Mouse (Mus musculus) midbrain, embryonic 16.5 days (tissue): Measurements from ENCODE around the gene Rnf114. TPM values are rescaled to one million over a fixed set of nuclear protein-coding genes. Genes with fewer than 3 reads are reported as not detected.

Source experiments
- ATAC-seq: fragments of 200-750 bp; cut with Nextera tagmentation; 2 replicates; pipeline ENCODE4 v1.8.0; 2017; ENCODE audit warnings: moderate TSS enrichment
- H3K27ac ChIP-seq: fragments of 300-500 bp; sonication (generic); 2 replicates; pipeline ENCODE4 v1.5.1; 2014; ENCODE audit warnings: mild to moderate bottlenecking, low read length, mixed read lengths
- H3K27me3 ChIP-seq: fragments of 300-500 bp; sonication (generic); 2 replicates; pipeline ENCODE4 v1.6.1; 2014; ENCODE audit warnings: low read depth, low read length, mixed read lengths; ENCODE audit not compliant: control insufficient read depth, insufficient read depth
- H3K36me3 ChIP-seq: fragments of 300-500 bp; sonication (generic); 2 replicates; pipeline ENCODE4 v1.6.1; 2014; ENCODE audit warnings: mild to moderate bottlenecking, low read length, moderate library complexity, mixed read lengths; ENCODE audit not compliant: control insufficient read depth, insufficient read depth
- H3K4me1 ChIP-seq: fragments of 300-500 bp; sonication (generic); 2 replicates; pipeline ENCODE4 v1.6.1; 2014; ENCODE audit warnings: mild to moderate bottlenecking, low read length, mixed read lengths; ENCODE audit not compliant: control insufficient read depth, insufficient read depth
- H3K4me2 ChIP-seq: fragments of 300-500 bp; sonication (generic); 2 replicates; pipeline ENCODE4 v1.6.1; 2014; ENCODE audit warnings: mild to moderate bottlenecking, low read length, mixed read lengths
- H3K4me3 ChIP-seq: fragments of 300-500 bp; sonication (generic); 2 replicates; pipeline ENCODE4 v1.5.1; 2014; ENCODE audit warnings: low read depth, mild to moderate bottlenecking, low read length, moderate library complexity, mixed read lengths
- H3K9ac ChIP-seq: fragments of 300-500 bp; sonication (generic); 2 replicates; pipeline ENCODE4 v1.6.1; 2014; ENCODE audit warnings: low read depth, low read length, mixed read lengths
- H3K9me3 ChIP-seq: fragments of 300-500 bp; sonication (generic); replicated peaks from 2 replicates; pipeline ENCODE4 v1.6.1; 2014; ENCODE audit warnings: mild to moderate bottlenecking, low read length, mixed read lengths; ENCODE audit not compliant: control insufficient read depth, poor library complexity, severe bottlenecking
- WGBS: fragments of 180-500 bp; shearing (Covaris S2); extraction: QIAGEN DNeasy Blood & Tissue Kit; methylation state at CpG from one replicate; pipeline ENCODE4 v1.1.7; 2014; 5-methylcytosine and 5-hydroxymethylcytosine counted together
- polyA plus RNA-seq: library from polyadenylated mRNA; unstranded; fragments of >200 nt; fragmentation: Nextera tagmentation; extraction: Ambion mirVana; gene quantifications from 2 replicates; pipeline ENCODE4 v1.2.1, GENCODE M21; 2015

Gene Rnf114
- polyA plus RNA-seq, 1 experiment from 2014 or later: 111 TPM

- no peaks in the 10 kb centered on the region for H3K27me3 ChIP-seq
- 76% methylated on average over 5 of the region's 5 CpGs for WGBS
- H3K4me3 ChIP-seq: no peak overlapping the region
- H3K9me3 ChIP-seq: no peaks in the 10 kb centered on the region
- H3K27ac ChIP-seq: no peak overlapping the region
- no peaks in the 10 kb centered on the region for H3K36me3 ChIP-seq
- H3K4me2 ChIP-seq: no peak overlapping the region
- no peak overlapping the region for H3K9ac ChIP-seq
- peaks cover 6% of the 10 kb centered on the region for H3K4me1 ChIP-seq
- ATAC-seq: no peak
These were observed 70.6 kb downstream of the Rnf114 start for GRCm38 (mm10) chr2:167563035-167563434.

- no peak for ATAC-seq
These were observed 71.3 kb downstream of the Rnf114 start for GRCm38 (mm10) chr2:167563703-167564102.

GRCm38 (mm10) chr2:167564551-167565311, 72.3 kb downstream of the Rnf114 start:
- Histone ChIP-seq H3K9ac (no peak overlapping the region), H3K36me3 (no peaks in the 10 kb centered on the region), H3K27me3 (no peaks in the 10 kb centered on the region), H3K27ac (no peak overlapping the region), H3K4me3 (no peak overlapping the region), H3K4me1 (peaks cover under 1% of the 10 kb centered on the region; the same call in 1 of the 2 replicates), H3K4me2 (no peak overlapping the region), H3K9me3 (no peaks in the 10 kb centered on the region)
- WGBS: 94% methylated on average over 13 of the region's 13 CpGs
- ATAC-seq: no peak

More at GRCm38 (mm10) chr2:167563703-167564102, 71.3 kb downstream of the Rnf114 start:
- Histone ChIP-seq H3K4me1 (peaks cover 6% of the 10 kb centered on the region), H3K9ac (no peak overlapping the region), H3K27me3 (no peaks in the 10 kb centered on the region), H3K4me3 (no peak overlapping the region), H3K36me3 (no peaks in the 10 kb centered on the region), H3K4me2 (no peak overlapping the region), H3K9me3 (no peaks in the 10 kb centered on the region), H3K27ac (no peak overlapping the region)
- WGBS: 51% methylated on average over 12 of the region's 12 CpGs

- no peak for ATAC-seq
- no peak overlapping the region for H3K4me3 ChIP-seq
- no peak overlapping the region for H3K4me2 ChIP-seq
These were observed 72.8 kb downstream of the Rnf114 start for GRCm38 (mm10) chr2:167565312-167565656.

GRCm38 (mm10) chr2:167565682-167566081, 73.2 kb downstream of the Rnf114 start:
- peak overlapping the region; percentile 27; the same call in 1 of the 2 replicates for H3K4me2 ChIP-seq
- WGBS: 20% methylated on average over 19 of the region's 19 CpGs
- H3K36me3 ChIP-seq: no peaks in the 10 kb centered on the region
- no peaks in the 10 kb centered on the region for H3K27me3 ChIP-seq
- no peak overlapping the region for H3K9ac ChIP-seq
- no peaks in the 10 kb centered on the region for H3K4me1 ChIP-seq
- ATAC-seq: no peak
- H3K27ac ChIP-seq: no peak overlapping the region
- no peak overlapping the region for H3K4me3 ChIP-seq
- no peaks in the 10 kb centered on the region for H3K9me3 ChIP-seq

More at GRCm38 (mm10) chr2:167565312-167565656, 72.8 kb downstream of the Rnf114 start:
- no peaks in the 10 kb centered on the region for H3K36me3 ChIP-seq
- no peaks in the 10 kb centered on the region for H3K4me1 ChIP-seq
- no peak overlapping the region for H3K9ac ChIP-seq
- WGBS: 81% methylated on average over 3 of the region's 3 CpGs
- no peaks in the 10 kb centered on the region for H3K9me3 ChIP-seq
- H3K27me3 ChIP-seq: no peaks in the 10 kb centered on the region
- H3K27ac ChIP-seq: no peak overlapping the region

Other genes starting within 250 kb of the Rnf114 start
- gene B4galt5, start 143.5 kb upstream of the Rnf114 start, polyA plus RNA-seq: 16.6 and 18.1 TPM in 2 replicates
- gene Slc9a8, start 70.9 kb upstream of the Rnf114 start, polyA plus RNA-seq: 19.4 and 20.9 TPM in 2 replicates
- 32.2 and 34.4 TPM in 2 replicates for gene Spata2, start 242 bp downstream of the Rnf114 start, polyA plus RNA-seq
- gene Snai1, start 45.5 kb downstream of the Rnf114 start, polyA plus RNA-seq: 3.9 and 4.7 TPM in 2 replicates
- gene Ube2v1, start 139.4 kb downstream of the Rnf114 start, polyA plus RNA-seq: 321 and 344 TPM in 2 replicates
- 7.7 and 9.2 TPM in 2 replicates for gene Gm20431, start 168.9 kb downstream of the Rnf114 start, polyA plus RNA-seq
- 0.37 and 0.60 TPM in 2 replicates for gene Cebpb, start 196.3 kb downstream of the Rnf114 start, polyA plus RNA-seq
- gene Tmem189, start 197.2 kb downstream of the Rnf114 start, polyA plus RNA-seq: 29.7 and 30.3 TPM in 2 replicates